Mouse (Mus musculus): Measurements from ENCODE around the gene Lgi2. TPM values are rescaled to one million over a fixed set of nuclear protein-coding genes. Genes with fewer than 3 reads are reported as not detected.
A peak's percentile ranks its signal among the peaks of the same experiment; 100 is the strongest.

Gene Lgi2
- polyA plus RNA-seq, 1 experiment from 2014 or later = 1.8 TPM

DNA sequence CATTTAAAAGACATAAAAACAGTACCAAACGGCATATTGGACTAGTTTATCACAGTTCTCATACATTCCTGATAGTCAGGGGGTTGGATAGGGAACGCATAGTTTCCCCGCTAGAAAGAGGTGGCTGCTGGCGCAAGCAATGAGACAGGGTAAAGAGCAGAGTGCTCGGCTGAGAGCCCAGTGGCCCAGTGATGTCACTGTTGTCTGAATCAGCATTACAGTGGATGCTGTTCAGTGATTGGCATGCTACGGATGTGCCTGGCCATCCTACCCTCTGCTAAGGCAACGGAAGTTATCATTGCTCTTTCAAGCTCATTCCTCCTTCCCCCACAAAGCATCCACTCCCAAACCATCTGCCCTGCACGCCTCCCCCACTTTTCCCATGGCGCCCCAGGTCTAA is 32.6 kb downstream of the Lgi2 start:
- no peak for TF ChIP-seq CTCF (IDR thresholded peaks at IDR 0.05; ENCODE audit: low read depth)
- ATAC-seq = no peak
- no peaks in the 10 kb centered on the region; the same call in 1 of the 2 replicates for H3K4me1 ChIP-seq (replicated peaks; ENCODE audit: control insufficient read depth, insufficient read depth, low read length)
- H3K27me3 ChIP-seq (replicated peaks; ENCODE audit: control insufficient read depth, insufficient read depth, low read length) = no peaks in the 10 kb centered on the region
- no peak overlapping the region for H3K9ac ChIP-seq (ENCODE audit: low read depth, low read length)
- H3K4me2 ChIP-seq (replicated peaks; ENCODE audit: low read depth) = no peak overlapping the region
- no peaks in the 10 kb centered on the region for H3K36me3 ChIP-seq (ENCODE audit: control insufficient read depth, insufficient read depth)
- WGBS = 81% methylated on average over 9 of the region's 9 CpGs
- H3K27ac ChIP-seq (ENCODE audit: low read depth, low read length) = no peak overlapping the region
- no peaks in the 10 kb centered on the region for H3K9me3 ChIP-seq (ENCODE audit: control insufficient read depth)
- no peak overlapping the region for H3K4me3 ChIP-seq (ENCODE audit: low read depth, low read length)

DNA sequence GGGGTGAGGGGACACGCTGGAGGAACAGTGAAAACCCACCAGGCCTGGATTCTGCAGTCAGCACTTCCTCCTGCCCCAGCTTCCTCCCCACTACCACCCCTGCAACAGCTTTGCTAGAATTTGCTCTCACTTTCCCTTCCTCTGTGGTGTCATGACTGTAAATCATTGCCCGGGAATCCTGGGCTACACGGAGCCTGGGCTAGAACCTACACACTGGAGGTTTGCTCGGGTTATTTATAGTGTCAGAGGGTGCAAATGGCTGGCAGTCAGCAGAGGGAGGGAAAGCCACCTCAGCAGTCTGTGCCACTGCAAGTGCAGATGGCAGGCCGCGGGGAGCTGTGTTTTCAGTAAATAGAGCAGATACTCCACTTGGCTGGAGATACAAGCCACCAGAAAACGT is 37.7 kb downstream of the Lgi2 start:
- Histone ChIP-seq H3K27me3 (replicated peaks; ENCODE audit: control insufficient read depth, insufficient read depth, low read length) (no peaks in the 10 kb centered on the region), H3K4me2 (replicated peaks; ENCODE audit: low read depth) (no peak overlapping the region), H3K4me1 (replicated peaks; ENCODE audit: control insufficient read depth, insufficient read depth, low read length) (no peaks in the 10 kb centered on the region; the same call in 1 of the 2 replicates), H3K9me3 (ENCODE audit: control insufficient read depth) (no peaks in the 10 kb centered on the region), H3K4me3 (ENCODE audit: low read depth, low read length) (no peak overlapping the region), H3K9ac (ENCODE audit: low read depth, low read length) (no peak overlapping the region), H3K36me3 (ENCODE audit: control insufficient read depth, insufficient read depth) (no peaks in the 10 kb centered on the region), H3K27ac (ENCODE audit: low read depth, low read length) (no peak overlapping the region)
- 34% methylated on average over 7 of the region's 7 CpGs for WGBS
- no peak for TF ChIP-seq CTCF (IDR thresholded peaks at IDR 0.05; ENCODE audit: low read depth)
- ATAC-seq = no peak

DNA sequence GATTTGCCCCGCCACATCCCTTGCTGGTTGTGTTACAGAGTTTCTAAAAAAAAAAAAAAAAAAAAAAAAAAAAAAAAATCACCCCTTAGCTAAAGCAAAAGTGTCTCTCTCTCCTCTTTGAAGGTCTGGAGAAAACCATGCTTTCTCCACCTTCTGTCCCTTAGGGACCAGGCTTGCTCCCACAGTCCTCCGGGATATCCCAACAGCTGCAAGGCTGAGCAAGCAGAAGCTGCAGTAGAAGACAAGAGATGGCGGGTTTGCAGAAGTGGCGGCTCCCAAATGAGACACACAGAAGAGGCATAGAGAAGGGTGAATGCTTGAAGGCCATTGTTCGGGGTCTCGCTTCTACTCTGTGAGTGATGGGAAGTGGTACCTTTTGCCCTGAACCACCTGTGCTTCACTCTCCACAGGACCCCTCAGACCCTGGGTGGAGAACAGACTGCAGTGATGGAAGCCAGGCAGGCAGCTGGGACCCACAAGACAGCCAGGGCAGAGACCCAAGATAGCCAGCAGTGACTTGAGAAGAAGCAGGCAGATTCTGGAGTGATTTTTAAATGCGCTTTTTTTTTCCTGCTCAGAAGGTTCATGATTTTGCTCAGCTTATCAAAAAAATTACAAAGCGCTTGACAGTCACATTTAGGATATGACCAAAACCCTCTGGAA is 39.8 kb downstream of the Lgi2 start:
- TF ChIP-seq CTCF (IDR thresholded peaks at IDR 0.05; ENCODE audit: low read depth) = no peak
- Histone ChIP-seq H3K27ac (ENCODE audit: low read depth, low read length) (no peak overlapping the region), H3K9me3 (ENCODE audit: control insufficient read depth) (no peaks in the 10 kb centered on the region), H3K4me3 (ENCODE audit: low read depth, low read length) (no peak overlapping the region), H3K27me3 (replicated peaks; ENCODE audit: control insufficient read depth, insufficient read depth, low read length) (no peaks in the 10 kb centered on the region), H3K36me3 (ENCODE audit: control insufficient read depth, insufficient read depth) (no peaks in the 10 kb centered on the region), H3K9ac (ENCODE audit: low read depth, low read length) (no peak overlapping the region), H3K4me1 (replicated peaks; ENCODE audit: control insufficient read depth, insufficient read depth, low read length) (no peaks in the 10 kb centered on the region), H3K4me2 (replicated peaks; ENCODE audit: low read depth) (no peak overlapping the region)
- 84% methylated on average over 8 of the region's 8 CpGs for WGBS
- no peak for ATAC-seq

DNA sequence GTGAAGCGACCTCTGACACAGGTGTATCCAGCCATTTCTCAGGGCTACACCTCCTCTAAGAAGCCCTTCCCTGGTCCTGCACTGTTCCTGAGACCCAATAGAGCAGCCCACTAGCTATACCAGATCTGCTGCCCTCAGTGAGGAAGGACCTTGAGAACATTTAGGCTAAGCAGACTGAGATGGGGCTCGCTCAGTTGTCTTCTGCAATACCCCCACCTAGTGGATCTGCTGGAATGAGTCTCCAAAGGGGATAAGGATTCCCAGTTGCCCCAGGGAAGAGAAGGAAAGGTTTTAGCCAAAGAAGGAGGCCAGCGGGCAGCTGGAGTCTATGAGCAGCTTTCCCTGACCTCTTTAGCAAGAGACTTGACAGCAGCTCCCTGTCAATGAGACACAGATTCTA is 42.1 kb downstream of the Lgi2 start:
- no peaks in the 10 kb centered on the region for H3K36me3 ChIP-seq (ENCODE audit: control insufficient read depth, insufficient read depth)
- H3K9ac ChIP-seq (ENCODE audit: low read depth, low read length) = no peak overlapping the region
- 53% methylated on average over 3 of the region's 3 CpGs for WGBS
- H3K27ac ChIP-seq (ENCODE audit: low read depth, low read length) = no peak overlapping the region
- peak; percentile 77 for TF ChIP-seq CTCF (IDR thresholded peaks at IDR 0.05; ENCODE audit: low read depth)
- no peak overlapping the region for H3K4me3 ChIP-seq (ENCODE audit: low read depth, low read length)
- H3K9me3 ChIP-seq (ENCODE audit: control insufficient read depth) = no peaks in the 10 kb centered on the region
- H3K4me1 ChIP-seq (replicated peaks; ENCODE audit: control insufficient read depth, insufficient read depth, low read length) = no peaks in the 10 kb centered on the region
- no peaks in the 10 kb centered on the region for H3K27me3 ChIP-seq (replicated peaks; ENCODE audit: control insufficient read depth, insufficient read depth, low read length)
- H3K4me2 ChIP-seq (replicated peaks; ENCODE audit: low read depth) = no peak overlapping the region
- ATAC-seq = no peak

DNA sequence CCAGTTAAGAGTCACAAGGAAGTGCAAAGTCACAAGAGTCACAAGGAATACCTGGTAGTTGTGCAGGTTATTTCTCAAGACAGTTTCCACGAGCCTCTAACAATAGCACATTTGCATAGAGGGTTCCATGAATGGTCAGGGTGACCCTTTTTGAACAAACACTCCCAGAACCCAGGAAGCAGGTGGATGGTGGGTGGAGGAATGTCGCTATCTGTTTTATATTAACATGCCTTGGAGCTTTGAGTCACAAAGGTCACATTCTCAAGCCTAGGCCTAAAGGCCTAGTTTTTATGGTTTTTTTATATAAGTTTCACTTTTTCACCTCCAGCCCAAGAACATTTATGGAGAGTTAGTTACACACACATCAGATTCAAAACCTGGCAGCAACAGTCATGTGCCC is 46.3 kb downstream of the Lgi2 start:
- Histone ChIP-seq H3K36me3 (ENCODE audit: control insufficient read depth, insufficient read depth) (no peaks in the 10 kb centered on the region), H3K4me2 (replicated peaks; ENCODE audit: low read depth) (no peak overlapping the region), H3K27me3 (replicated peaks; ENCODE audit: control insufficient read depth, insufficient read depth, low read length) (no peaks in the 10 kb centered on the region), H3K27ac (ENCODE audit: low read depth, low read length) (no peak overlapping the region), H3K4me3 (ENCODE audit: low read depth, low read length) (no peak overlapping the region), H3K4me1 (replicated peaks; ENCODE audit: control insufficient read depth, insufficient read depth, low read length) (no peaks in the 10 kb centered on the region), H3K9me3 (ENCODE audit: control insufficient read depth) (no peaks in the 10 kb centered on the region), H3K9ac (ENCODE audit: low read depth, low read length) (no peak overlapping the region)
- 68% methylated on average over 2 of the region's 2 CpGs for WGBS
- ATAC-seq = no peak
- no peak for TF ChIP-seq CTCF (IDR thresholded peaks at IDR 0.05; ENCODE audit: low read depth)

DNA sequence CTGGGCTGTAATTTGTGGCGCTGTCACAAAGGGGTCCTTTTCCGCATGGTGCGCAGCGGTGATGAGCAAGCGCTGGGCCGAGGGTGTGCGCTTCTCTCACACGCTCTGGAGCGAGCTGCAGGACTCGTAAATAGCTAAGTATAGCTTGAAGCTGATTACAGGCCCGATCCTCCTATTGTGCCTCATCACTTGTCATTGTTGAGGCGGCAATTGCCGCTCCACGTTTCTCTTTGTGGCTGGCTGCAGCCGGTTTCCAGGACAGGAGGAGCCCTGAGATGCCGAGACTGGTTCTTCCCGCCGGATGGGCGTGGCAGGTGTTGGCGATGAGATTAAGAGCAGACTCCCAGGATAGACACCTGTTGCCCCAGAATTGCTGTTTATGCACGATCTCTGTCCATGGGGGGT is 50.2 kb downstream of the Lgi2 start:
- H3K9ac ChIP-seq (ENCODE audit: low read depth, low read length) = no peak overlapping the region
- ATAC-seq = no peak
- H3K4me1 ChIP-seq (replicated peaks; ENCODE audit: control insufficient read depth, insufficient read depth, low read length) = no peaks in the 10 kb centered on the region
- TF ChIP-seq CTCF (IDR thresholded peaks at IDR 0.05; ENCODE audit: low read depth) = no peak
- no peak overlapping the region for H3K27ac ChIP-seq (ENCODE audit: low read depth, low read length)
- no peaks in the 10 kb centered on the region for H3K36me3 ChIP-seq (ENCODE audit: control insufficient read depth, insufficient read depth)
- H3K27me3 ChIP-seq (replicated peaks; ENCODE audit: control insufficient read depth, insufficient read depth, low read length) = no peaks in the 10 kb centered on the region
- H3K4me3 ChIP-seq (ENCODE audit: low read depth, low read length) = peak overlapping the region; percentile 20
- H3K9me3 ChIP-seq (ENCODE audit: control insufficient read depth) = no peaks in the 10 kb centered on the region
- 29% methylated on average over 21 of the region's 21 CpGs for WGBS
- H3K4me2 ChIP-seq (replicated peaks; ENCODE audit: low read depth) = peak overlapping the region; percentile 57
